Mouse (Mus musculus): ENCODE data around the gene Ankfn1. TPM values are rescaled to one million over a fixed set of nuclear protein-coding genes. Genes with fewer than 3 reads are reported as not detected.

Ankfn1 gene
- polyA plus RNA-seq (2016; fragmentation: Nextera tagmentation; extraction: Ambion mirVana), result 2.1 and 2.8 TPM in 2 replicates

GRCm38 (mm10) chr11:89777431-89777830 lies at the start of gene Ankfn1:
Ankfn1 (minus strand) TSS chr11:89777653.
- Histone ChIP-seq H3K4me1 (peaks cover 5% of the 10 kb centered on the region; the same call in 1 of the 2 replicates), H3K27ac (no peak within 1 kb of the TSS), H3K9me3 (no peaks in the 10 kb centered on the region), H3K4me3 (no peak within 1 kb of the TSS), H3K27me3 (ENCODE audit: poor library complexity, severe bottlenecking) (peaks cover 37% of the 10 kb centered on the region), H3K36me3 (replicated peaks) (no peaks in the 10 kb centered on the region)
- 50% methylated on average over 7 of the region's 7 CpGs for WGBS
- no peak for DNase-seq (ENCODE audit: extremely low spot score, low spot score)

- Histone ChIP-seq H3K27ac (no peak overlapping the region), H3K9me3 (no peaks in the 10 kb centered on the region), H3K4me1 (peaks cover 4% of the 10 kb centered on the region), H3K36me3 (replicated peaks) (no peaks in the 10 kb centered on the region), H3K27me3 (ENCODE audit: poor library complexity, severe bottlenecking) (no peaks in the 10 kb centered on the region; the same call in 1 of the 2 replicates), H3K4me3 (no peak overlapping the region)
- DNase-seq (ENCODE audit: extremely low spot score, low spot score), result no peak
- WGBS, result 77% methylated on average over 8 of the region's 8 CpGs
Measured at GRCm38 (mm10) chr11:89823661-89824446, 46.4 kb upstream of the Ankfn1 start.

DNA sequence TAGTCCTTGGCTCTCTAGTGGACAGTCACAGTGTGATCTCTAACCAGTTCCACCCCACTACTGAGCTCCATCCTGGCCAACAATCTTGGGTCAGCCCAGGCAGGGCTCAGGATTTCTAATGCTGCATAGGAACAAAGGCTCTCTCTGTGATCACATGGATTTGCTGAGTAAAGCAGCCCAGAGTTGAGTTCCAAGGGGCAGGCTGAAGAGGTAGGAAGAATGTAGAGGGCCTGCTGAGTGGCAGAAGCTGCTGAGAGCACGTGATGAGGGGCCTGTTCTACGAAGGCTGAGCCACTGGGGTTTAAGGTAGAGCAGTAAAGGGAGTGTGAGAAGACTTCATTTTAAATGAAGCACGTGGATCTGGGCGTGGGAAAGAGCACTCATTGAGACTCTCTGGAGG lies 41.1 kb upstream of the Ankfn1 start:
- WGBS, result 23% methylated on average over 4 of the region's 4 CpGs
- peaks cover 9% of the 10 kb centered on the region for H3K4me1 ChIP-seq
- H3K36me3 ChIP-seq (replicated peaks), result no peaks in the 10 kb centered on the region
- no peaks in the 10 kb centered on the region; the same call in 1 of the 2 replicates for H3K27me3 ChIP-seq (ENCODE audit: poor library complexity, severe bottlenecking)
- H3K27ac ChIP-seq, result peak overlapping the region; percentile 44; the same call in 1 of the 2 replicates
- no peak for DNase-seq (ENCODE audit: extremely low spot score, low spot score)
- H3K4me3 ChIP-seq, result no peak overlapping the region
- no peaks in the 10 kb centered on the region for H3K9me3 ChIP-seq

GRCm38 (mm10) chr11:89811403-89811802 lies 34.0 kb upstream of the Ankfn1 start:
- Histone ChIP-seq H3K27ac (no peak overlapping the region), H3K36me3 (replicated peaks) (no peaks in the 10 kb centered on the region), H3K4me1 (0 out of 2 replicates have a peak, but pooled peaks cover 7% of the 10 kb centered on the region), H3K4me3 (no peak overlapping the region), H3K9me3 (no peaks in the 10 kb centered on the region), H3K27me3 (ENCODE audit: poor library complexity, severe bottlenecking) (no peaks in the 10 kb centered on the region)
- WGBS, result 85% methylated on average over 1 of the region's 1 CpGs
- no peak for DNase-seq (ENCODE audit: extremely low spot score, low spot score)

DNA sequence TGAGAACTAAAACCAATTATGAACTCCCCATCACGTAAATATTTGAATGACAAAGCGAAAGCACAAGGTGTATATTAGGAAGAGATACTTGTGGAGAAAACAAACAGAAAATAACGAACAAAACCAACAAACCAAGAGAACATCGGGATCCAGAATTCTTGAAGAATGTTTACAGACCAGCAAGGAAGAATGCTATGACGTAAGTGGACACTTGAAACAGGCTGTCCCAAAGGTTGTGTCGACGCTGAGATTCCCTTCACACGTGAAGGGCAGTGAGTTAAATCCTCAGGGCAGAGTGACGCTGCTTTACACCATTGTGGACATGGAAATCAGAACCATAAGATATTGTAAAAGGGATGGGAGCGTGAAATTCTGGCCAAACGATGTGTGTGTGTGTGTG lies 30.5 kb upstream of the Ankfn1 start:
- DNase-seq (ENCODE audit: extremely low spot score, low spot score), result no peak
- WGBS, result 90% methylated on average over 11 of the region's 11 CpGs
- Histone ChIP-seq H3K27ac (no peak overlapping the region), H3K27me3 (ENCODE audit: poor library complexity, severe bottlenecking) (no peaks in the 10 kb centered on the region), H3K9me3 (no peaks in the 10 kb centered on the region), H3K4me1 (peaks cover 13% of the 10 kb centered on the region), H3K4me3 (no peak overlapping the region), H3K36me3 (replicated peaks) (no peaks in the 10 kb centered on the region)

DNA sequence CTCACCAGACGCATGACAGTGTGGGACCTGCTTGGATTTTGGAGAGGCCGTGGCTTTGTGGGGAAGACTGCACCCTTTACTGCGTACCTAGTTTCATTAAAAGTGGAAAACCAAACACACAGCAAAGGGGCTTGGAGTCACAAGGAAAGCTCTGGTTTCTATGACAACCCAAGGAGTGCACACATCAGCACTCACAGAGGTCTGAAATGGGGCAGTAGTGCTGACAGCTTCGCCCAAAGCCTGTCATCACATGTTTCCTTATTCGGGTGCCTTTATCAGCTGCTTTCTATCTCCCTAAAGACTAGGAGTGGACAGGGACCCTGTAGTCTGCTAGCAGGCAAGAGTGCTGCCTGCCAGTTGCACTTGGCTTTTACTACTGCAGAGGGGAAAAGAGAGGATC lies 27.4 kb upstream of the Ankfn1 start:
- DNase-seq (ENCODE audit: extremely low spot score, low spot score), result no peak

DNA sequence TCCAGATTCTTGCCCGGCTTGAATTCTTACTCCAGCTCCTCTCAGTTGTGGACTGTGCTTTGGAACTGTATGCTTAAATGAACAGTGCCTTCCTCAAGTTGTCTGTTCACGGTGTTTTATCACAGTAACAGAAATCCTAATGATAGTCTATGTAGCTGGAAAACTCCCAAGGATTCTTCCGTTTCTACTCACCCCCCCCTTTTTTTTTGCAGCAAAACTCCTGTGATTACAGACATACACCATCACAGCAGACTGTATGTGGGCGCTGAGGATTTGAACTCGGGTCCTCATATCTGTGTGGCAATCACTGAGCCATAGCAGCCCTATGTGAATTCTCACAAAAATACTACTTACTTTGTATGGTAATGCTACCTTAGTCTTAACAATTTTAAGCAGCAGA lies 26.5 kb upstream of the Ankfn1 start:
- Histone ChIP-seq H3K4me1 (peaks cover 7% of the 10 kb centered on the region), H3K27me3 (ENCODE audit: poor library complexity, severe bottlenecking) (no peaks in the 10 kb centered on the region), H3K36me3 (replicated peaks) (no peaks in the 10 kb centered on the region), H3K9me3 (no peaks in the 10 kb centered on the region), H3K27ac (no peak overlapping the region), H3K4me3 (no peak overlapping the region)
- DNase-seq (ENCODE audit: extremely low spot score, low spot score), result no peak
- 88% methylated on average over 5 of the region's 5 CpGs for WGBS

More for the DNA sequence above, 27.4 kb upstream of the Ankfn1 start:
- no peak overlapping the region for H3K4me3 ChIP-seq
- H3K27me3 ChIP-seq (ENCODE audit: poor library complexity, severe bottlenecking), result no peaks in the 10 kb centered on the region
- peaks cover 7% of the 10 kb centered on the region for H3K4me1 ChIP-seq
- no peaks in the 10 kb centered on the region for H3K9me3 ChIP-seq
- H3K36me3 ChIP-seq (replicated peaks), result no peaks in the 10 kb centered on the region
- WGBS, result 70% methylated on average over 5 of the region's 5 CpGs
- H3K27ac ChIP-seq, result no peak overlapping the region

DNA sequence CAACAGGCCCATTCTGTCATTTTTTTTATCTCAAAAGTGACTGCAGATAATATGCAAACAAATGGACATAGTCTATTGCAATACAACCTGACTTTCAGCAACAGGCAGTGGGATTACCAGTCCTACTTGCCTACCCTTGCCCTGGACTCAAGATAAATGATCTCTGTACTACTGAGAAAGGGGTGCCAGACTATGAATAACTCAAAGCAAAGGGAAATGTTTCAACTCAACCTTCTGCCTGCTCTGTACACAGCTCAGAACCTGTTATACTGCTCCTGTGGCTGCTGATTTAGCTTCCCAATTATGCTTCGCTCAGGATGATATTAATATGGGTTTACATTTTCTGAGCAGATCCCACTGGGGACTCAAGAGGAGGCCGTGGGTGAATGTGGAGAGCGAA lies 15.3 kb upstream of the Ankfn1 start:
- Histone ChIP-seq H3K9me3 (no peaks in the 10 kb centered on the region), H3K4me1 (no peaks in the 10 kb centered on the region), H3K36me3 (replicated peaks) (no peaks in the 10 kb centered on the region), H3K27me3 (ENCODE audit: poor library complexity, severe bottlenecking) (no peaks in the 10 kb centered on the region), H3K4me3 (no peak overlapping the region), H3K27ac (no peak overlapping the region)
- no peak for DNase-seq (ENCODE audit: extremely low spot score, low spot score)
- 83% methylated on average over 3 of the region's 3 CpGs for WGBS

- H3K27me3 ChIP-seq (ENCODE audit: poor library complexity, severe bottlenecking), result peaks cover 40% of the 10 kb centered on the region
- no peaks in the 10 kb centered on the region for H3K9me3 ChIP-seq
- H3K27ac ChIP-seq, result no peak overlapping the region
- H3K4me1 ChIP-seq, result peaks cover 5% of the 10 kb centered on the region; the same call in 1 of the 2 replicates
- 71% methylated on average over 3 of the region's 3 CpGs for WGBS
- DNase-seq (ENCODE audit: extremely low spot score, low spot score), result no peak
- no peak overlapping the region for H3K4me3 ChIP-seq
- no peaks in the 10 kb centered on the region for H3K36me3 ChIP-seq (replicated peaks)
Measured at GRCm38 (mm10) chr11:89776070-89776469, 1.4 kb downstream of the Ankfn1 start.

DNA sequence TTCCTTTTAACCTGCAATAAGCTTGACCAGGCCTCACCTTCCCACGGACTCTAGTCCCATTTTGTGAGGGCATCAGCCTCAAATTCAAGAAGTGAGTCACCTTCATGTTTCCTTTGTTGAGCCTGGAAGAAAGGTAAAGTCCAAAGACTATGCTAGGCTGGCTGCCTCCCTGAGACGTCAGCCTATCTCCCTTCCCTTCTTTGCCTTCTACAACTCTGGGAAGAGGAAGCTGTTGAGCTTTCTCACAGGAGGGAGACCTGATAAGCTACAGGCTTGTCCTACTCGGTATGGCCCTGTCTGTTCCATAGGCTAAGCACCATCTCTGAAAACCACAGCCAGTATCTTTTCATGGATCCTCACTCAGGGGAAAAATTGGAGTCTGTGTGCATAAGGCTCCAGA lies 2.5 kb downstream of the Ankfn1 start:
- DNase-seq (ENCODE audit: extremely low spot score, low spot score), result no peak
- Histone ChIP-seq H3K27ac (no peak overlapping the region), H3K36me3 (replicated peaks) (no peaks in the 10 kb centered on the region), H3K4me3 (no peak overlapping the region), H3K9me3 (no peaks in the 10 kb centered on the region), H3K4me1 (peaks cover 5% of the 10 kb centered on the region; the same call in 1 of the 2 replicates), H3K27me3 (ENCODE audit: poor library complexity, severe bottlenecking) (peaks cover 52% of the 10 kb centered on the region)
- 82% methylated on average over 3 of the region's 3 CpGs for WGBS

GRCm38 (mm10) chr11:89772941-89773340 lies 4.5 kb downstream of the Ankfn1 start:
- no peak for DNase-seq (ENCODE audit: extremely low spot score, low spot score)
- H3K27ac ChIP-seq, result no peak overlapping the region
- H3K4me1 ChIP-seq, result peaks cover 5% of the 10 kb centered on the region; the same call in 1 of the 2 replicates
- H3K36me3 ChIP-seq (replicated peaks), result no peaks in the 10 kb centered on the region
- 84% methylated on average over 2 of the region's 2 CpGs for WGBS
- no peaks in the 10 kb centered on the region for H3K9me3 ChIP-seq
- no peak overlapping the region for H3K4me3 ChIP-seq
- H3K27me3 ChIP-seq (ENCODE audit: poor library complexity, severe bottlenecking), result peaks cover 71% of the 10 kb centered on the region

- no peaks in the 10 kb centered on the region for H3K36me3 ChIP-seq (replicated peaks)
- peak; percentile 21 for DNase-seq (ENCODE audit: extremely low spot score, low spot score)
- H3K4me1 ChIP-seq, result peaks cover 20% of the 10 kb centered on the region
- peaks cover 91% of the 10 kb centered on the region for H3K27me3 ChIP-seq (ENCODE audit: poor library complexity, severe bottlenecking)
- no peak overlapping the region for H3K27ac ChIP-seq
- 29% methylated on average over 2 of the region's 2 CpGs for WGBS
- no peak overlapping the region for H3K4me3 ChIP-seq
- H3K9me3 ChIP-seq, result no peaks in the 10 kb centered on the region
Measured at GRCm38 (mm10) chr11:89765770-89766148, 11.7 kb downstream of the Ankfn1 start.

DNA sequence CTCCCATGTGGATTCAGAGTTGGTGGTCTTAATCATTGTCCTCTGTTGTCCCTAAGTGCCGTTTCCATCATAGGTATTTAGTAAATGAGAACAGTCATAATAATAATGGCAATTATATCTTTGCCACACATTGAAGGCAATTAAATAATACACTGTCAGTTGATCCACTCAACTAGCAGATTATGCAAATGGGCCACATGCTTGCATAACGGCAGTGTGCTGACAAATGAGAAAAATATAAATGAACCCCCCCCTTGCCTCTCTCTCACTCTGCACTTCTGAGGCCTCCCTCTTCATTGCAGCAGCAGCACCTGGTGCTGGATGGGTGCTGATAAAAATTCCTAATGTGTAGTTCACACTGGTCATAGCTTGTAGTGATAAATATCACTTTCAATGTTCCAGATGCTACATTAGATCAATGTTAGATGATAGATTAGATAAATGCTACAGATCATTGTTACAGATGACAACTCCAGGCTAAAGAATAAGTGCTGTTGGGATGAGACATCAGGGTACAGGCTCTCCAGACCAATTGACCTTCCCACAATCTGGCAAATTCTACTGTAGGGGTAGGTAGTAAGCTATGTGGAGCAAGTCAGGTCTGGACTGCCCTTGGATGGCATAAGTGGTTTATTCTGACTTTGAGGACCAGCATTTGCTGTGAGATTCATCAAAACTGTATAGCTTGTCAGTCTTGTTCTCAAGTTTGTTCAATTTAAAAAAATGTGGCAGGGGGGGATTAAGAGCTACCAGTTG lies 12.3 kb downstream of the Ankfn1 start:
- WGBS, result 40% methylated on average over 2 of the region's 2 CpGs
- DNase-seq (ENCODE audit: extremely low spot score, low spot score), result no peak
- Histone ChIP-seq H3K4me1 (peaks cover 20% of the 10 kb centered on the region), H3K36me3 (replicated peaks) (no peaks in the 10 kb centered on the region), H3K9me3 (no peaks in the 10 kb centered on the region), H3K27ac (no peak overlapping the region), H3K4me3 (no peak overlapping the region), H3K27me3 (ENCODE audit: poor library complexity, severe bottlenecking) (peaks cover 91% of the 10 kb centered on the region)

Data from forebrain, embryonic 10.5 days (tissue).